Mouse (Mus musculus) embryonic facial prominence, embryonic 10.5 days (tissue): ENCODE results near the gene Syne2. TPM values are rescaled to one million over a fixed set of nuclear protein-coding genes. Genes with fewer than 3 reads are reported as not detected.

Experiments used
- DNase-seq: peaks from one replicate; pipeline ENCODE4 v3.0.0-alpha.2; 2017; ENCODE audit warnings: low spot score
- H3K27ac ChIP-seq: fragments of 300-500 bp; sonication (generic); replicated peaks from 2 replicates; pipeline ENCODE4 v1.5.1; 2016; ENCODE audit warnings: mild to moderate bottlenecking
- H3K27me3 ChIP-seq: fragments of 300-500 bp; sonication (generic); replicated peaks from 2 replicates; pipeline ENCODE4 v1.6.1; 2016; ENCODE audit warnings: low read depth, mild to moderate bottlenecking; ENCODE audit not compliant: poor library complexity, severe bottlenecking
- H3K36me3 ChIP-seq: fragments of 300-500 bp; sonication (generic); replicated peaks from 2 replicates; pipeline ENCODE4 v1.6.1; 2016; ENCODE audit warnings: mild to moderate bottlenecking, moderate library complexity
- H3K4me1 ChIP-seq: fragments of 300-500 bp; sonication (generic); 2 replicates; pipeline ENCODE4 v1.6.1; 2016
- H3K4me3 ChIP-seq: fragments of 300-500 bp; sonication (generic); 2 replicates; pipeline ENCODE4 v1.5.1; 2016; ENCODE audit warnings: mild to moderate bottlenecking, moderate library complexity
- H3K9me3 ChIP-seq: fragments of 300-500 bp; sonication (generic); 2 replicates; pipeline ENCODE4 v1.6.1; 2016; ENCODE audit warnings: mild to moderate bottlenecking
- WGBS: fragments of 180-500 bp; shearing (Covaris S2); methylation state at CpG from one replicate; pipeline ENCODE4 v1.1.7; 2016; 5-methylcytosine and 5-hydroxymethylcytosine counted together
- polyA plus RNA-seq: library from polyadenylated mRNA; unstranded; fragments of >200 nt; fragmentation: Nextera tagmentation; extraction: Ambion mirVana; gene quantifications from 2 replicates; pipeline ENCODE4 v1.2.1, GENCODE M21; 2016

Syne2 gene
- polyA plus RNA-seq, 1 experiment from 2014 or later = 94.6 TPM

DNA sequence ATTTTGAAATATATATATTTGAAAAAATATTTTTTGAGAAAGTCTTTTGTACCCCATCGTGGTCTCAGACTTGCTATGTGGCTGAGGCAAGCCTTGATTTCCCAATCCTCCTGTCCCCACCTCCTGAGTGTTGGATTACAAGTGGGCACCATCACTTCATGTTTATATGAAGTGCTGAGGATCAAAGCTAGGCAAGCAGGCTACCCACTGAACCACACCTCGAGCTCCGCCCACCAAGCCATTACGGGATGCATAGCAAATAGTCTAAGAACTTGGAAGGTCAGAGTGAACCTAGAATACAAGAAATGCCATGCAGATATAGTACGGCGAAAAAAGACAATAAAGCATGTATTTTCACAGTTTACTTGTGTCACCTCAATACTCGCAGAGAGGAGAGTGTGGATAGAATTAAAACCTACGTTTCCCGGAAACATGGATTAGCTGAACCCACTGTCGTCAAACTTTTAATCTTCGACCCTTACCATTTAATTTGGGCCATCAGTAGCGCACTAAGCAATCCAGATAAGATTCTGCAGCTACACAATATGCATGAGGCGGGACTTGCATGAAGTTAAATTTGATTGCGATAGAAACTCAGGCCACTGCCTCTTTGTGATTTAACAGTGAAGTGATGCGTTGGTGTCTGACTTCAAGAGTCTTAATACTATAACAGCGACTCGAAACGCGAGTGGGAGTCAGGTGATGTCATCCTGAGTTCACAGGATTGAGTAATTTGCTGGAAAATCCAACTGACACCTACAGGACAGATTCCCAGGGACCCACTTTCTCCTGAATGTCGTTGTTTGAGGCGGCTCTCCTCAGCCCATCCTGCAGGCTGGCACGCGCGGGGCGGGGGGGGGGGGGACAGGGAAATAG, 715 bp upstream of the Syne2 start:
- peaks cover 30% of the 10 kb centered on the region; the same call in 1 of the 2 replicates for H3K27me3 ChIP-seq
- H3K4me3 ChIP-seq = peak overlapping the region; percentile 95
- H3K9me3 ChIP-seq = no peaks in the 10 kb centered on the region
- 0 out of 2 replicates have a peak overlapping the region, but pooled peaks have one; percentile 97 for H3K27ac ChIP-seq
- DNase-seq = no peak
- peaks cover 44% of the 10 kb centered on the region for H3K4me1 ChIP-seq
- H3K36me3 ChIP-seq = no peaks in the 10 kb centered on the region
- WGBS = 16% methylated on average over 25 of the region's 25 CpGs

DNA sequence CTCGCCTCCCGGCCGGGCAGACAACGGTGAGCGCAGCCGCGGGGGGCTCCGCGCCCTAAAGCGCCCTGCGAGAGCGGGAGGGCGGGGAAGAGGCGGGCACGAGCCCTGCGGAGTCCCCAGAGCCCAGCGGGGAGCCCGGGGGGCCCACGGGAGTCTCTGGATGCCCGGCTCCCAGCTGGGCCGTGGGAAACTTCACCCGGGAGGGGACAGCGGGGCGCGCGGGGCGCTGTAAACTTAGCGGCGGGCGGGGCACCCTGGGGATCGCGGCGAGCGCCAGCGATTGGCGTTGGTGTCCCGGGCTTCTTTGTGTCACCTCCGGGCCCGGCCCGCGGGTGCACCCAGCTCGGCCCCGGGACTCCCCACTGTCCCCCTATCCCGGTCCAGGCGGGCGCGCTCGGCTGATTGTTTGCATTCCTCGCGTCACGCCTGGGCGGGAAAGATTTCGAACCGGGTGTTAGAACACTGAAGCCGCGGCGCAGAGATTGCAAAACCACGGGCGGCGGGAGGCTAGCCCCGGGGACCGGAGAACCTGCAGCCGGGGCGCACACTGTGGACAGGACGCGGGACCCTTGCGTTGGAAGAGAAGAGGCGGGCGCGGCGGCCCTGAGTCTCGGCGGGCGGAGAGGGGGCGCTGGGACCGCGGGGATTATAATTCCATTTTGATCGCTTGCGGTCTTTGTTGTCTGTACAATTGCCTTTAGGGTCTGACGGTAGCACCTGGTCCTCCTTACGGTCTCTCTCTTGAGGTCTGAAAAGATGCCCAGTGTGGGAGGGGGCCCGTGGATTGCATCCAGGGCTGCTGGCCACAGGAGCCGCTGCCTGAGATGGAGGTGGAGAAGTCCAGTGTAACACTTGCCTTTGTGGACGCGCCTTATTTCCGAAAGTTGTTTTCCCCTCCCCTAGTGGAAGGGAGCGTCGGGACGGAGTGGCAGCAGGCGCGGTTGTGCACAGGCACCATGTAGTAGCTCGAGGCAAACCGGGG, 810 bp downstream of the Syne2 start:
- Histone ChIP-seq H3K9me3 (no peaks in the 10 kb centered on the region), H3K27ac (peak overlapping the region; percentile 97), H3K4me1 (peaks cover 54% of the 10 kb centered on the region), H3K27me3 (peaks cover 30% of the 10 kb centered on the region; the same call in 1 of the 2 replicates), H3K36me3 (no peaks in the 10 kb centered on the region), H3K4me3 (peak overlapping the region; percentile 95)
- peak; percentile 76 for DNase-seq
- under 1% methylated on average over 93 of the region's 93 CpGs for WGBS

DNA sequence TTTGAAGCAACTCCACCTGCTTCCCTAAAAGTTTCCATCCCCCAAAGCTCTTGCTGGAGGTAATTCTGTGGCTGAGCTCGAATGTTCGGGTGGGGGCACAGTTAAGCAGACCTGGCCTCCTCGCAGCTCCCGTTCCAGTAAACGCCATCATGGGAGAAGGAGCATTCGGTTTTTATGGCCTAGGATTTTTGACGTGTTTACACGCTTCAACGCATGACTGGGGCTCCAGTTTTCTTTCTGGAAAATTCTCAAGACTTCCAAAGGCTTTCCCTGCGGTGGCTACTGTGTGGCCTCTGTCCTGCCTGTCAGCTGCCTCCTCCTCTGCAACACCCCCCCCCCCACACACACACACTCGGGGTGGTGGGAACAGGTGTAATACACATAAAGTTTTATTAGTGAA, 1.5 kb downstream of the Syne2 start:
- peaks cover 30% of the 10 kb centered on the region; the same call in 1 of the 2 replicates for H3K27me3 ChIP-seq
- H3K36me3 ChIP-seq = no peaks in the 10 kb centered on the region
- H3K4me1 ChIP-seq = peaks cover 56% of the 10 kb centered on the region
- WGBS = 16% methylated on average over 11 of the region's 11 CpGs
- H3K9me3 ChIP-seq = no peaks in the 10 kb centered on the region
- DNase-seq = no peak
- peak overlapping the region; percentile 95 for H3K4me3 ChIP-seq
- H3K27ac ChIP-seq = peak overlapping the region; percentile 97

GRCm38 (mm10) chr12:75820216-75820615, 2.3 kb downstream of the Syne2 start:
- Histone ChIP-seq H3K4me3 (peak overlapping the region; percentile 95; the same call in 1 of the 2 replicates), H3K9me3 (no peaks in the 10 kb centered on the region), H3K36me3 (no peaks in the 10 kb centered on the region), H3K27me3 (peaks cover 24% of the 10 kb centered on the region; the same call in 1 of the 2 replicates), H3K27ac (no peak overlapping the region), H3K4me1 (peaks cover 63% of the 10 kb centered on the region)
- 78% methylated on average over 7 of the region's 7 CpGs for WGBS
- no peak for DNase-seq

- DNase-seq = peak; percentile 59
- Histone ChIP-seq H3K4me1 (peaks cover 75% of the 10 kb centered on the region), H3K4me3 (no peak overlapping the region), H3K27ac (no peak overlapping the region), H3K9me3 (no peaks in the 10 kb centered on the region), H3K27me3 (peaks cover 11% of the 10 kb centered on the region; the same call in 1 of the 2 replicates), H3K36me3 (no peaks in the 10 kb centered on the region; the same call in 1 of the 2 replicates)
- WGBS = 41% methylated on average over 6 of the region's 6 CpGs
Measured at GRCm38 (mm10) chr12:75822122-75822521, 4.2 kb downstream of the Syne2 start.

DNA sequence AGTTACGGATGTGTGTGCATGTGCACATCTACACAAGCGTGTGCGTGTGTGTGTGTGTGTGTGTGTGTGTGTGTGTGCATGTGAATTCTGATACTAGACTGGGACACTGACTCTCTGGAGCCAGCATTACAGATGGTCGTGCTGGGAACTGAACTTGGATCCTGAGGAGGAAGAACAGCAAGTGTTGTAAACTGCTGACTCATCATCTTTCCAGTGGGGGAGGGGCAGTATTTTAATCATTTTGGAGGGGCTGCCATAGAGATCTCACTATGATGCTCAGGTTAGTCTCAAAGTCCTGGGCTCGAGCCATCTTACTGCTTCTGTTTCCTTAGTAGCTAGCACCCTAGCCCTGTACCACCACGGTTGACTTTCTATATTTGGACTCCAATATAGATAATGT, 5.5 kb downstream of the Syne2 start:
- WGBS = 90% methylated on average over 6 of the region's 6 CpGs
- no peak overlapping the region for H3K4me3 ChIP-seq
- no peaks in the 10 kb centered on the region; the same call in 1 of the 2 replicates for H3K36me3 ChIP-seq
- H3K9me3 ChIP-seq = no peaks in the 10 kb centered on the region
- H3K27ac ChIP-seq = no peak overlapping the region
- DNase-seq = no peak
- peaks cover 76% of the 10 kb centered on the region for H3K4me1 ChIP-seq
- H3K27me3 ChIP-seq = 0 out of 2 replicates have a peak, but pooled peaks cover 4% of the 10 kb centered on the region

DNA sequence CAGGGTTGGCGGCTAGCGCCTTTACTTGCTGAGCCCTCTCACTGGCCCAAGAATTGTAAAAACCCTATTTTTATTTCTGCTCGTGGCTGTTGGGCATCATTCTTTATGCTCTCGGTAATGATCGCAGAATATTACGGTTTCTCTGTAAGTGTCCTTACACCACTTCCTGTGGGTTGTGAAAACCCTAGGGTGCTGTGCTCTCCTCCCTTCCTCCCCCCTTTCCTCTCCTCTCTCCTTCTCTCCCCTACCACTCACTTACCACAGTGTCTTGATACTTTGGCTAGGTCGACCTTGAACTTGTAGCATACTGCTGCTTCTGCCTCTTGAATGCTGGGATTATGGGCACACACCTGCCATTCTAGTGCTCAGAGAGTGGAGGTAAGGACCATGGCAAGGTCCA, 7.5 kb downstream of the Syne2 start:
- Histone ChIP-seq H3K4me3 (no peak overlapping the region), H3K9me3 (no peaks in the 10 kb centered on the region), H3K4me1 (peaks cover 70% of the 10 kb centered on the region), H3K36me3 (peaks cover 2% of the 10 kb centered on the region), H3K27ac (no peak overlapping the region), H3K27me3 (no peaks in the 10 kb centered on the region)
- no peak for DNase-seq
- WGBS = 90% methylated on average over 7 of the region's 7 CpGs

- H3K4me3 ChIP-seq = no peak overlapping the region
- H3K36me3 ChIP-seq = peaks cover 14% of the 10 kb centered on the region
- no peak overlapping the region for H3K27ac ChIP-seq
- H3K4me1 ChIP-seq = peaks cover 58% of the 10 kb centered on the region
- peak; percentile 34 for DNase-seq
- no peaks in the 10 kb centered on the region for H3K9me3 ChIP-seq
- no peaks in the 10 kb centered on the region for H3K27me3 ChIP-seq
- 59% methylated on average over 10 of the region's 10 CpGs for WGBS
Measured at GRCm38 (mm10) chr12:75826699-75827353, 8.9 kb downstream of the Syne2 start.

- Histone ChIP-seq H3K4me3 (no peak overlapping the region), H3K27ac (no peak overlapping the region), H3K27me3 (no peaks in the 10 kb centered on the region), H3K36me3 (peaks cover 14% of the 10 kb centered on the region), H3K9me3 (no peaks in the 10 kb centered on the region), H3K4me1 (peaks cover 54% of the 10 kb centered on the region)
- no peak for DNase-seq
- 80% methylated on average over 15 of the region's 15 CpGs for WGBS
Measured at GRCm38 (mm10) chr12:75827751-75828150, 9.8 kb downstream of the Syne2 start.

- Histone ChIP-seq H3K36me3 (peaks cover 14% of the 10 kb centered on the region), H3K27me3 (no peaks in the 10 kb centered on the region), H3K9me3 (no peaks in the 10 kb centered on the region), H3K4me1 (peaks cover 64% of the 10 kb centered on the region), H3K4me3 (no peak overlapping the region), H3K27ac (no peak overlapping the region)
- 88% methylated on average over 5 of the region's 5 CpGs for WGBS
- no peak for DNase-seq
Measured at GRCm38 (mm10) chr12:75829616-75830015, 11.7 kb downstream of the Syne2 start.

- H3K4me3 ChIP-seq = no peak overlapping the region
- H3K36me3 ChIP-seq = peaks cover 14% of the 10 kb centered on the region
- no peak overlapping the region for H3K27ac ChIP-seq
- H3K9me3 ChIP-seq = no peaks in the 10 kb centered on the region
- 71% methylated on average over 12 of the region's 12 CpGs for WGBS
- no peaks in the 10 kb centered on the region for H3K27me3 ChIP-seq
- DNase-seq = no peak
- H3K4me1 ChIP-seq = peaks cover 58% of the 10 kb centered on the region
Measured at GRCm38 (mm10) chr12:75833149-75833959, 15.4 kb downstream of the Syne2 start.
